Mouse (Mus musculus): Measurements from ENCODE around the gene Ctbp2. TPM values are rescaled to one million over a fixed set of nuclear protein-coding genes. Genes with fewer than 3 reads are reported as not detected.
A peak's percentile ranks its signal among the peaks of the same experiment; 100 is the strongest.

The Ctbp2 gene
- polyA plus RNA-seq, 1 experiment from 2014 or later: 72.6 TPM

GRCm38 (mm10) chr7:133059150-133059509, 65.0 kb downstream of the Ctbp2 start:
- DNase-seq (ENCODE audit: low spot score): no peak
- no peaks in the 10 kb centered on the region for H3K27me3 ChIP-seq (ENCODE audit: control insufficient read depth, insufficient read depth, low read length)
- ATAC-seq (ENCODE audit: low FRiP score): no peak
- H3K36me3 ChIP-seq (replicated peaks; ENCODE audit: control insufficient read depth, insufficient read depth): 0 out of 2 replicates have a peak, but pooled peaks cover 4% of the 10 kb centered on the region
- peaks cover 17% of the 10 kb centered on the region; the same call in 1 of the 2 replicates for H3K4me1 ChIP-seq (replicated peaks; ENCODE audit: control insufficient read depth, insufficient read depth, low read length)
- H3K9ac ChIP-seq: no peak overlapping the region
- H3K27ac ChIP-seq: peak overlapping the region; percentile 44
- no peaks in the 10 kb centered on the region for H3K9me3 ChIP-seq (ENCODE audit: control insufficient read depth, low read length)
- no peak overlapping the region for H3K4me3 ChIP-seq (replicated peaks; ENCODE audit: low read length)
- H3K4me2 ChIP-seq (replicated peaks): no peak overlapping the region
- WGBS: 71% methylated on average over 6 of the region's 6 CpGs

- H3K9ac ChIP-seq: no peak overlapping the region
- no peak for ATAC-seq (ENCODE audit: low FRiP score)
- 0 out of 2 replicates have a peak, but pooled peaks cover 4% of the 10 kb centered on the region for H3K36me3 ChIP-seq (replicated peaks; ENCODE audit: control insufficient read depth, insufficient read depth)
- H3K27me3 ChIP-seq (ENCODE audit: control insufficient read depth, insufficient read depth, low read length): no peaks in the 10 kb centered on the region
- DNase-seq (ENCODE audit: low spot score): no peak
- no peak overlapping the region for H3K4me2 ChIP-seq (replicated peaks)
- peaks cover 20% of the 10 kb centered on the region; the same call in 1 of the 2 replicates for H3K4me1 ChIP-seq (replicated peaks; ENCODE audit: control insufficient read depth, insufficient read depth, low read length)
- no peak overlapping the region for H3K27ac ChIP-seq
- H3K9me3 ChIP-seq (ENCODE audit: control insufficient read depth, low read length): no peaks in the 10 kb centered on the region
- H3K4me3 ChIP-seq (replicated peaks; ENCODE audit: low read length): no peak overlapping the region
- WGBS: 95% methylated on average over 12 of the region's 12 CpGs
These were observed 65.5 kb downstream of the Ctbp2 start for GRCm38 (mm10) chr7:133058496-133059149.

GRCm38 (mm10) chr7:133056924-133057323, 67.2 kb downstream of the Ctbp2 start:
- WGBS: 92% methylated on average over 8 of the region's 8 CpGs
- Histone ChIP-seq H3K4me3 (replicated peaks; ENCODE audit: low read length) (no peak overlapping the region), H3K9ac (no peak overlapping the region), H3K36me3 (replicated peaks; ENCODE audit: control insufficient read depth, insufficient read depth) (peaks cover 12% of the 10 kb centered on the region), H3K4me2 (replicated peaks) (no peak overlapping the region), H3K27me3 (ENCODE audit: control insufficient read depth, insufficient read depth, low read length) (no peaks in the 10 kb centered on the region), H3K27ac (no peak overlapping the region), H3K9me3 (ENCODE audit: control insufficient read depth, low read length) (no peaks in the 10 kb centered on the region), H3K4me1 (replicated peaks; ENCODE audit: control insufficient read depth, insufficient read depth, low read length) (peaks cover 20% of the 10 kb centered on the region; the same call in 1 of the 2 replicates)
- no peak for DNase-seq (ENCODE audit: low spot score)
- ATAC-seq (ENCODE audit: low FRiP score): no peak

GRCm38 (mm10) chr7:133054486-133054885, 69.7 kb downstream of the Ctbp2 start:
- no peaks in the 10 kb centered on the region for H3K27me3 ChIP-seq (ENCODE audit: control insufficient read depth, insufficient read depth, low read length)
- WGBS: 94% methylated on average over 5 of the region's 5 CpGs
- peaks cover 12% of the 10 kb centered on the region for H3K36me3 ChIP-seq (replicated peaks; ENCODE audit: control insufficient read depth, insufficient read depth)
- no peak overlapping the region for H3K9ac ChIP-seq
- H3K9me3 ChIP-seq (ENCODE audit: control insufficient read depth, low read length): no peaks in the 10 kb centered on the region
- no peak for ATAC-seq (ENCODE audit: low FRiP score)
- no peak for DNase-seq (ENCODE audit: low spot score)
- no peak overlapping the region for H3K4me3 ChIP-seq (replicated peaks; ENCODE audit: low read length)
- no peak overlapping the region for H3K4me2 ChIP-seq (replicated peaks)
- H3K4me1 ChIP-seq (replicated peaks; ENCODE audit: control insufficient read depth, insufficient read depth, low read length): peaks cover 9% of the 10 kb centered on the region; the same call in 1 of the 2 replicates
- no peak overlapping the region for H3K27ac ChIP-seq

GRCm38 (mm10) chr7:133053757-133054156, 70.4 kb downstream of the Ctbp2 start:
- no peak for ATAC-seq (ENCODE audit: low FRiP score)
- WGBS: 77% methylated on average over 9 of the region's 9 CpGs

GRCm38 (mm10) chr7:133052819-133053218, 71.3 kb downstream of the Ctbp2 start:
- Histone ChIP-seq H3K4me1 (replicated peaks; ENCODE audit: control insufficient read depth, insufficient read depth, low read length) (peaks cover 9% of the 10 kb centered on the region; the same call in 1 of the 2 replicates), H3K27ac (no peak overlapping the region), H3K9ac (no peak overlapping the region), H3K4me2 (replicated peaks) (no peak overlapping the region), H3K4me3 (replicated peaks; ENCODE audit: low read length) (no peak overlapping the region), H3K27me3 (ENCODE audit: control insufficient read depth, insufficient read depth, low read length) (no peaks in the 10 kb centered on the region), H3K36me3 (replicated peaks; ENCODE audit: control insufficient read depth, insufficient read depth) (peaks cover 12% of the 10 kb centered on the region), H3K9me3 (ENCODE audit: control insufficient read depth, low read length) (no peaks in the 10 kb centered on the region)
- no peak for ATAC-seq (ENCODE audit: low FRiP score)
- DNase-seq (ENCODE audit: low spot score): no peak
- WGBS: 85% methylated on average over 8 of the region's 8 CpGs

More at GRCm38 (mm10) chr7:133053757-133054156, 70.4 kb downstream of the Ctbp2 start:
- DNase-seq (ENCODE audit: low spot score): no peak
- Histone ChIP-seq H3K9me3 (ENCODE audit: control insufficient read depth, low read length) (no peaks in the 10 kb centered on the region), H3K27ac (no peak overlapping the region), H3K4me3 (replicated peaks; ENCODE audit: low read length) (no peak overlapping the region), H3K4me1 (replicated peaks; ENCODE audit: control insufficient read depth, insufficient read depth, low read length) (0 out of 2 replicates have a peak, but pooled peaks cover 4% of the 10 kb centered on the region), H3K36me3 (replicated peaks; ENCODE audit: control insufficient read depth, insufficient read depth) (peaks cover 12% of the 10 kb centered on the region), H3K4me2 (replicated peaks) (no peak overlapping the region), H3K9ac (no peak overlapping the region), H3K27me3 (ENCODE audit: control insufficient read depth, insufficient read depth, low read length) (no peaks in the 10 kb centered on the region)

- ATAC-seq (ENCODE audit: low FRiP score): no peak
- no peaks in the 10 kb centered on the region for H3K27me3 ChIP-seq (ENCODE audit: control insufficient read depth, insufficient read depth, low read length)
- H3K36me3 ChIP-seq (replicated peaks; ENCODE audit: control insufficient read depth, insufficient read depth): peaks cover 8% of the 10 kb centered on the region
- peaks cover 9% of the 10 kb centered on the region; the same call in 1 of the 2 replicates for H3K4me1 ChIP-seq (replicated peaks; ENCODE audit: control insufficient read depth, insufficient read depth, low read length)
- H3K9me3 ChIP-seq (ENCODE audit: control insufficient read depth, low read length): no peaks in the 10 kb centered on the region
- H3K4me3 ChIP-seq (replicated peaks; ENCODE audit: low read length): no peak overlapping the region
- H3K9ac ChIP-seq: no peak overlapping the region
- WGBS: 84% methylated on average over 6 of the region's 6 CpGs
- no peak for DNase-seq (ENCODE audit: low spot score)
- no peak overlapping the region for H3K27ac ChIP-seq
- H3K4me2 ChIP-seq (replicated peaks): no peak overlapping the region
These were observed 73.5 kb downstream of the Ctbp2 start for GRCm38 (mm10) chr7:133050681-133051080.

GRCm38 (mm10) chr7:133048085-133048630, 76.0 kb downstream of the Ctbp2 start:
- WGBS: 75% methylated on average over 3 of the region's 3 CpGs
- peaks cover 5% of the 10 kb centered on the region; the same call in 1 of the 2 replicates for H3K4me1 ChIP-seq (replicated peaks; ENCODE audit: control insufficient read depth, insufficient read depth, low read length)
- ATAC-seq (ENCODE audit: low FRiP score) (no peak), DNase-seq (ENCODE audit: low spot score) (no peak)
- H3K9ac ChIP-seq: no peak overlapping the region
- H3K9me3 ChIP-seq (ENCODE audit: control insufficient read depth, low read length): no peaks in the 10 kb centered on the region
- H3K36me3 ChIP-seq (replicated peaks; ENCODE audit: control insufficient read depth, insufficient read depth): peaks cover 8% of the 10 kb centered on the region
- H3K27me3 ChIP-seq (ENCODE audit: control insufficient read depth, insufficient read depth, low read length): no peaks in the 10 kb centered on the region
- H3K4me2 ChIP-seq (replicated peaks): no peak overlapping the region
- H3K27ac ChIP-seq: no peak overlapping the region
- H3K4me3 ChIP-seq (replicated peaks; ENCODE audit: low read length): no peak overlapping the region

GRCm38 (mm10) chr7:133047287-133047686, 76.9 kb downstream of the Ctbp2 start:
- H3K36me3 ChIP-seq (replicated peaks; ENCODE audit: control insufficient read depth, insufficient read depth): no peaks in the 10 kb centered on the region
- no peak overlapping the region for H3K4me2 ChIP-seq (replicated peaks)
- DNase-seq (ENCODE audit: low spot score): no peak
- no peaks in the 10 kb centered on the region for H3K9me3 ChIP-seq (ENCODE audit: control insufficient read depth, low read length)
- H3K9ac ChIP-seq: no peak overlapping the region
- no peaks in the 10 kb centered on the region for H3K27me3 ChIP-seq (ENCODE audit: control insufficient read depth, insufficient read depth, low read length)
- H3K27ac ChIP-seq: no peak overlapping the region
- WGBS: 92% methylated on average over 4 of the region's 4 CpGs
- H3K4me1 ChIP-seq (replicated peaks; ENCODE audit: control insufficient read depth, insufficient read depth, low read length): peaks cover 5% of the 10 kb centered on the region; the same call in 1 of the 2 replicates
- H3K4me3 ChIP-seq (replicated peaks; ENCODE audit: low read length): no peak overlapping the region
- ATAC-seq (ENCODE audit: low FRiP score): no peak
